Mouse (Mus musculus) kidney, adult 2 months (tissue): ENCODE measurements around the gene Rnd2.

Experiments
- CTCF ChIP-seq: fragments of 200-500 bp; conservative IDR thresholded peaks from 2 replicates; pipeline ENCODE4 v1.5.1; 2011; ENCODE audit warnings: low read depth, mild to moderate bottlenecking, control low read depth, low read length, moderate library complexity, mixed read lengths; ENCODE audit not compliant: insufficient read depth, insufficient read length
- POLR2A ChIP-seq: fragments of 200-500 bp; IDR thresholded peaks from one replicate; pipeline ENCODE4 v1.6.1; 2011; ENCODE audit warnings: low read depth, low read length, control low read depth

- TF ChIP-seq POLR2A = no peak
- no peak for TF ChIP-seq CTCF
Measured at GRCm38 (mm10) chr11:101462583-101463440, 2.0 kb upstream of the Rnd2 start.
